Mouse (Mus musculus) 416B (cell line): ENCODE data around the gene Serpinh1.
A peak's percentile ranks its signal among the peaks of the same experiment; 100 is the strongest.

Source experiments
- DNase-seq: peaks from one replicate; pipeline ENCODE4 v3.0.0; 2011; ENCODE audit warnings: low read depth

Serpinh1 gene

DNA sequence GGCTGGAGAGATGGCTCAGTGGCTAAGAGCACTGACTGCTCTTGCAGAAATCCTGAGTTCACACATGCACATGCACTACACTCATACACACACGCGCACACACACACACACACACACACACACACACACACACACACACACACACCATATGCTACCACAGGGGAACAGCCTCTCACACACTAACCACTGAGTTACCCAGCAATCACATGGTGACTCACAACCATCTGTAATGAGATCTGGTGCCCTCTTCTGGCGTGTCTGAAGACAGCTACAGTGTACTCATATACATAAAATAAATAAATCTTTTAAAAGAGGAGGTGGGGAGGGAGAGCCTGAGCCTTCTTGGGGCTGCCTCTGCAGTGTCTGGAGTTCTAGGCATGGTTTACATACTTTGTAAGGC is 21.3 kb upstream of the Serpinh1 start:
- DNase-seq, result peak; percentile 51

DNA sequence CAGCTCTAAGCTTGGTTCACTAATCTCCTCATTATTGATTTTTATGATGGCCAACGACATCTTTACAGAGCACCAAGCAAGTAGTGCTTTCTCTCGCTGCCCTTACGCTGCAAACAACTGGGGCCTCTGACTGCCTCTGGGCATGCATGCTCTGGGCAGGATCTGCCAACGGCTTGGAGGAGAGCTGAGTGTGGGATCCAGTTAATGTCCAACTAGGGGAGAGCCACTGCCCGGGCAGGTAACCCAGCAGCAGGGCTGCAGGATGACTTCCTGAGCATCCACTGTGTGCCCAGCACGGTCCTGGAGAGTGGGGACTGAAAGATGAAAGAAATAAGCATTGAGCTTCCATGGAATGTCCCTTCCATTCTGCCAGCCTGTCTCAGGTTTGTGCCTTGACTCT is 13.7 kb upstream of the Serpinh1 start:
- DNase-seq, result no peak

DNA sequence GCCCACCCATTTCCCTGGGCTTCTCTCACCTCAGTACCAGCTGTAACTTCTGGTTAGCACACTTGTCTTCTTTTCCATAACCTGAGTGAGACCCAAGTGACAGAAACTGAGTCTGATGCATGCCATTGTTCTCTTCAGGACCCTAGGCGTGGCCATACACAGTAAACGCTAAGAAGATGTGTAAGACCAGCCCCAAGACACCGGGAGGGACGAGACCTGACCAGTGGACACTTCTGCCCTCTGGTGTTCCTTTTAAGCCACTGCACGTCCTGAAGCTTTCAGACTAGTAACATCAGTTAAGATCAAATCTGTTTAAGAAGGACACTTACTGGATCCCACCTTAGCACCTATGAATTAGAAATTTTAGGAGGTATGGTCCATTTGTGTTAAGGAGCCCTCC is 12.0 kb upstream of the Serpinh1 start:
- peak; percentile 65 for DNase-seq

DNA sequence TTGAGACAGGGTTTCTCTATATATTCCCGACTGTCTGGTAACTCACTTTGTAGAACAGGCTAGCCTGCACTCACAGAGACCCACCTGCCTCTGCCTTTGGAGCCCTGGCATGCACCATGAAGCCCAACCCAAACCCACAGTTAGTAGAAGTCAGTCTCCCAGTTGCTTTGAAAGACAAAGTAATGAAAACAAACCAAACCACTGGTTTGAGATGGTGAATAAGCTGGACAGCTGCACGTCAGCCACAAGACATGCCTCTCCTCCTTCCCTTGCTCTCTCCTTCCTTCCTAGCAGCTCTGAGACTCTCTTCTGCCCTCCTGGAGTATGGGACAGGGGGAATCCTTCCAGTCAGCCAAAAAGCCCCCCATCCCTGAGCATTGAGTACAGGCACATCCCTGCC is 9.1 kb upstream of the Serpinh1 start:
- no peak for DNase-seq

DNA sequence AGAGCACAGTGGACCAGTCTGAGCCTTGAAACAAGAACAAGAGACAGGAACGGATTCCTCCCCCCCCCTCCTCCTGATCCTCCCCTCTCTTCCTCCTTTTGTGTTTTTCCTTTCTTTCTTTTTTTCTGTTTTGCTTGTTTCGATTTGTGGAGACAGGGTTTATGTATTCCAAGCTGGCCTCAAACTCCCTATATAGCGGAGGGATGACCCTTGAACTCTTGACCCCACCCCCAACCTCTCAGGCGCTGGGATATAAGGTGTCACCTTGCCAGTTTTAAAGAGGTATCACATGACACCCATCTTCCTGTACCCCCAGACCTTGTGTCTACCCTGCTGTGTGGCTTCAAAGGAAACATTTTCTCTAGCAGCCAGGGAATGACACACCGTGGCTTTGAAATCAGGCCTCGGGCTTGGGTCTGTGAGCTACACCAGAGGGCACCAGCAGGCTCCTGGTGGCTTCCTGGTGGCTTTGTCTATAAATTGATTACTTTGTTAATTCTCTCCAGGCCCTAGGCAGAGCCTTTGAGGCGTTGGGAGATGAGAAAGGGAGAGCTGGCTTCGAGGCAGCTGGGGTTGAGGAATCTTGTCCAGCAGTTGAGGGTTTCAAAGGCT is 7.9 kb upstream of the Serpinh1 start:
- DNase-seq, result no peak

DNA sequence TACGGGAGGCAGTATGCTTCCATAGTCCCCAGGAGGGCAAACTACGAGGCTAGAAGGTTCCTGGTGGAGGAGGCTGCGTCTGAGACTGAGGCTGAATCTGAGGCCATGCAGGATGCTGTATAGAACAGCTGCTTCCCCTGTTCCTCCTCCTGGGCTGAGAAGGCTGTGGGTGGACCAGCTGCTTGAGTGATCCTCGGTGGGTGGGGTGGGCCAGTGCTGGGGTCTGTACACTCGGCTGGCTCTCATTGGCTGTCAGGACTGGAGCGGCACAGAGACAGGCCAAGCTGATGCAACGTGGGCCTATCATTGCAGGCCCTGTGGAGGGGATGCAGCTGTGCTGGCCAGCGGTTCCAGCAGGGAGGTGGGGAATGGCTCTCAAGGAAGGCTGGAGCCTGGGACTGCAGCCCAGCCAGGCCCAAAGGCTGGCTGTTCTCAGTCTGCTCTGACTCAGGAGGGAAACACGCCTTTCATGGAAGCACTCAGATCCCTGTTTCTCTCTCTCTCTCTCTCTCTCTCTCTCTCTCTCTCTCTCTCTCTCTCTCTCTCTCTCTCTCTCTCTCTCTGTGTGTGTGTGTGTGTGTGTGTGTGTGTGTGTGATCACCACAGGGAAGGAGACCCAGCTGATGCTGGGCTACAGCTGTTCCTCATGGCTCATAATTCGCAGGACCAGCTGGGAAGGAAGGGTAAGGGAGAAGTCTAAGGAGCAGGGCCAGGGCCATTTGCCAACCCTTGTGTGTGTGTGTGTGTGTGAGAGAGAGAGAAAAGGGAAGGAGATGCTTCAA is 7.2 kb upstream of the Serpinh1 start:
- DNase-seq, result peak; percentile 27

DNA sequence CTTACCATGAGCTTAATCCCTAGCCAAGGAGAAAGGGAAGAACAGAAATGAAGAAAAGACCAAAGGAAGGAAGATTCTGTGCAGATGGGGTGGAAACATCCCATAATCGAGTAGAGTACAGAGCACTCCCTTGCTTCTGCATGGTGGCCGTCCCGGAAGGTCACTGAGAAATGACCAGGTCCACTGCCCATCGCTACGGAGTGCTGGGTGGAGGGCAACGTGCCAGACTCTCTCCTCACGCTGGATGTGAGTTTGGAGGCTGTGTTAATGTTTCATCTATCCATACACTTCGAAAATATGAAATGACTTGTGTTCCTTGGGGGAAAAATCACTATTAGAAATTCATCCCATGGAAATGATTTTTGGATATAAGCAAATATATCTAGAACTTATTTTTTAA is 5.3 kb upstream of the Serpinh1 start:
- DNase-seq, result no peak

DNA sequence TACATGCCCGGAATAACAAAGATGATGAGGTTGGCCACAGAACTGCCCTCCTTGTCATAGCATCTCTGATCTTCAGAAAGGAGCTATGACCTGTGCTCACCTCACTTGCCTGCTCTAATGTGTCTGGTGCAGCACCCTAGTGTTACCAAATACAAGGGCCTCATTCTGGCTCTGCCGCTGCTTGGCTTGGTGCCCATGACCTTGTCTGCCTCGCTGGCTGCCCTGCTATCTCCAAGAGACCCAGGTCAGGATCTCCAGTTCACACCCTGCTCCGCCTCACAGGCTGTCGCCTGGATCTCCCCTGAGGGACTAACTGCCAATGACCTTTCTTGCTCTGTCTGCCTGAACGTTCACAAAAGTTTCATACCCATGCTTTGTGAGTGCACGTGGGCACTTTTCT is 4.2 kb upstream of the Serpinh1 start:
- DNase-seq, result no peak

DNA sequence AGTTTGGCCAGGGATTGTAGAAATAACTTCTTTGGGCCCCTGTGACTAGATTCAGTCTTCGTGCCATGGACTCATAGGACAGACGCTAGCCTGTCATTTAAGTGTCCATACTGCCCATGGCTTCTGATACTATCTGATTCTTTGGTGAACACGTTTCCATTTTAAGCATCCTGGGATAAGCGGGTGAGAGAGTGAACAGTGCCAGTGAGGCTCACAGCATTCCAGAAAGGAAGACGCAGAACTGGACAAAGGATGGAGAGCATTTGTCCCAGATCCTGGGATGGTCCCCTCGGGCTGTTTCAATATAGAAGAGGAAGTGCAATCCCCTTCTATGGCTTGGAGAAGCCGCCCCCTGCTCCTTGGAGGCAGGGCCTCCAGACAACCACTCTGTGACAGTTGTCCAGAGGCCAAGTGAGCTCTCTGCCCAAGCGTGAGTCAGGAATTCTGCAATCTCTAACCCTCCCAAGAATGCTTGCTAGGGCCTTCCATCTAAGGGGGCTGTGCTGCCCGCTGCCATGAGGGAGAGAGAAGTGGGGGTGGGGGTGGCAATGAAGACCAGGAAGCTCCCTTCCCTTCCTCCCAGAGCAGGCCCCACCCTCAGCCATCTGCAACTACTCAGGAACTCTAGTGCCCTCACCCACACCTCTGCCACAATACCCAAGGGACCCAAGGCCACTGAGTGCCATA is 3.3 kb upstream of the Serpinh1 start:
- no peak for DNase-seq

- no peak for DNase-seq
Measured at GRCm38 (mm10) chr7:99355731-99356131, 2.7 kb upstream of the Serpinh1 start.

DNA sequence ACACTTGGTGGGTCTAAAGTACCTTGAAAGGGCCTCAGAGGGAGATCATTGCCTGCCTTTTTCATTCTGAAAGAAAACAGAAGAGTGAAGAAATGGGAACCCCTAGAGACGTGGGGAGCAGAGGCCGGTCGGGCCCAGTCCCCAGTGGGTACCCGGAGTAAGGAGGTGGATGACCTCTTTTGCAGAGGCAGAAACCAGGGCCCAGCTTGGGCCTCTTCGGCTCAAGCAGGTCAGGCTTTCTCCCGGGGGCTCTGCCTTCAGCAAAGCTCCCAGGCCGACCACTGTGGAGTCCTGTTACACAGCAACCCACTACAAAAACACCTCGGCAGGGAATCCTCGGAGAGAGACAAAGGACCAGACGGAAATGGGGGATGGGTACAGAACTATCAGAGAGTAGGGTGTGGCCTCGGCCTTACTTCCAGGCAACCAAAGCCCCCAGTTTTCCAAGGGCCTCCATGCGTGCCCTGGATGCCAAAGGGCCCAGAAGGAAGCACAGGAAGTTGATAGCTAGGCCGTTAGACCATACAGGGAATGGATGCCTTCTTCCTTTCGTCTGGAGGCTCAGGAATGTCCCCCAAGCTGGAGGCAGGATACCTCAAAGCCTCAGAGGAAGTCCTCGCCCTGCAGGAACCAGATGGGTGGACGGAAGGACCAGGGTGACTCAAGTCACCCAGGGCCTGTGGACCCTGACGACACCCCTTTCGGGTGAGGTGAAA is 1.1 kb downstream of the Serpinh1 start:
- peak; percentile 12 for DNase-seq

GRCm38 (mm10) chr7:99351104-99351801 is 1.8 kb downstream of the Serpinh1 start:
- DNase-seq, result no peak

DNA sequence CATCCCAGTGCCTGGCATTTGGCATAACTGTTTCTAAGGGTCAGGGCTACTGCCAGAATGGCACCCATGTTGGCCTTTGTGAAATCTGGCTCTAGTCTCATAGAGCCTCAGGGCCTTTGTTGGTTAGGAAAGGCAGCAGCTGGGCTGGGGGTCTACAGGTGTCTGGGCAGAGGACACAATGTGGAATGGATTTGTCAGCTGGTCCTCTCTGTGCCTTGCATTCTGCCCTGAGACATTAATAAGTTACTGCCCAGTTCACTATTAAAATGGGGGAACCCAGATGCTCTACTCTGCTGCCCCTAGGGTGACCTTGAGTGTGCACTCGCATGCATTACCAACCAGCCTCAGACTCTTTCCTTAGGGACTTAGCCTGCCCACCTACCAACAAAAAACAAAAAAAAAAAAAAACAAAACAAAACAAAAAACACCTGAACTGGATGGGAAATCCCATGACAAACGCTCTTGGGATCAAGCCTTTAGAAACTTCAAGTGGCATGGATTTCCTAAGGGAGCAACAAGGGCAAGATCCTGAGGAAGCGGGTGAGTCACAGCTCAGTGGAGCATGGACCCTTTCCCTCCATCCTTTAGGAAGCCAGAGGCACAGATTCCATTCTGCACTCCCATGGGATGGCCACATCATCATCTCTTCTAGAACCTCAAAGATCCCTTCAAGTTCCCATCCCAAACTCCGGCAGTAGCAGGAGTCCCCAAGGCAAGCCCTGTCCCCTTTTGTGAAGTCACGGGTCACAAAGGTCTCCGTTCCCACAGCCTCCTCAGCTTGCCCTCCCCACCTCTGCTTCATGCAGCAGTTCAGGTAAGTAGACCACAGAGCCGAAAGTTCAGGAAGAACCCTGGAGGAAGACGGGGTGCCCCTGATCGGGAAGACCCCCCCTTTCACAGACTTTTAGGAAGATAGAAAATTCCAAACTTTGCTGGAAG is 3.0 kb downstream of the Serpinh1 start:
- no peak for DNase-seq

- DNase-seq, result no peak
Measured at GRCm38 (mm10) chr7:99348883-99349282, 4.2 kb downstream of the Serpinh1 start.

DNA sequence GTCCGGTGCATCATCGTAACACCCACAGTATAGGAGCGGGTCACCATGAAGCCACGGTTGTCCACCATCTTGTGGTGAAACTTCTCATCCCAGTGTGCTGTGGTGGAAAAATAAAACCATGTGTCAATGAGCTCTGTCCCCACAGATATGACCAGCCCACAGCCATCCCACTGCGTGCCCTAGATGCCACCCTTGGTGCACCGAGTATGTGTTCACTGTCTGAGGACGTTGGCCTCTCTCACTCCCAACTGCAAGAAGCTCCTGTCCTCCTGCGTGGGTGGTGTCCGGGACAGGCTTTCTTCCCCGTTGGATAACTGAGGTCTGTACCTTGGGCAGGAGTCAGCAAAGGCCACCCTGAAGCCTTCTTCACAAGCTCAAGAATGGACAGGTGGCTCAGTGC is 5.8 kb downstream of the Serpinh1 start:
- no peak for DNase-seq

- DNase-seq, result no peak
Measured at GRCm38 (mm10) chr7:99343577-99343976, 9.5 kb downstream of the Serpinh1 start.

DNA sequence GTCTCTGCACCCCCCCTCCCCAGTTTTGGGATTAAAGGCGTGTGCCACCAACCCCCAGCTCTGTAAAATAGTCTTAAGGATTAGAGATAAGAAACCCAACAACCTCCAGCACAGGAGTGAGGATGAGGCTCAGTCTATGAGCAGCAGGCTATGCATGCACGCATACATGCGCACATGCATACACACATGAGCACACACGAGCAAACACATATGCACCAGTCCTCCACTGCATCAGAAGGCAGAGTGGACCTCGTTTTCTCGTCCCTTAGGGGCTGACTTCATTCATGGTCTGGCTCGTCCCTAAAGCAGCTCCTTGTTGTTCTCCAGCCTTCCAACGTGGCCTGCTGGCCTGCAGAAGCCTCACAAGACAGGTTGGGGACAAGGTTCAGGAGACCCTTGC is 12.3 kb downstream of the Serpinh1 start:
- DNase-seq, result no peak

GRCm38 (mm10) chr7:99332774-99333480 is 20.1 kb downstream of the Serpinh1 start:
- peak; percentile 74 for DNase-seq

DNA sequence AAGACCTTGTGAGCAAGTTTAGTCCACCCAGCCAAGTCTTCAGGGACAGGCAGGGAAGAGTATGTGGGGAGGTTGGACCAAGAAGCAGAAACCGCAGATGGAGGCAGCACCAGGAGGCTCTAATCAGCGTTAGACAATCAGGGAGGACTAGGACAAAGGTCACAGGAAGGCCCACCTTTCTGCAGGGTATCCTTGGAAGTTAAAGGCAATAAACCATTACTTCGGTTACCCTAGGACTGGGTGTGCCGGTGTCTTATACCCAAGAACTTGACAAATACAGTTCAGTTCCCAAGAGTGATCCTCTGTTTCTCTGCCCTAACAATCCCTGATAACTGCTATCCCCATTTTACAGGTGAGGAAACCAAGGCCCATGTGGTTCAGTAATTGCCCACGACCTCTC is 23.0 kb downstream of the Serpinh1 start:
- DNase-seq, result no peak

GRCm38 (mm10) chr7:99328847-99329246 is 24.2 kb downstream of the Serpinh1 start:
- DNase-seq, result no peak
